Mouse (Mus musculus) C2C12 (cell line): Measurements from ENCODE around the gene Gas2l3. TPM values are rescaled to one million over a fixed set of nuclear protein-coding genes. Genes with fewer than 3 reads are reported as not detected.

Experiments used
- polyA plus RNA-seq: library from polyadenylated mRNA; unstranded; fragments of >200 nt; fragmentation: generic; extraction: Trizol; gene quantifications from one replicate; pipeline ENCODE4 v1.2.1, GENCODE M21; 2012; ENCODE audit warnings: missing spikeins

Gene Gas2l3
- polyA plus RNA-seq, 1 experiment, result 4.4 TPM

Other genes starting within 250 kb of the Gas2l3 start
- not detected for gene Ano4, start 99.2 kb downstream of the Gas2l3 start, polyA plus RNA-seq
- 0.05 TPM for gene Nr1h4, start 89.6 kb upstream of the Gas2l3 start, polyA plus RNA-seq
- 0.01 TPM for gene Slc17a8, start 177.3 kb upstream of the Gas2l3 start, polyA plus RNA-seq
- gene Scyl2, start 242.3 kb upstream of the Gas2l3 start, polyA plus RNA-seq, result 6.7 TPM